Mouse (Mus musculus) lung, postnatal 0 days (tissue): Measurements from ENCODE around the gene Vhl. TPM values are rescaled to one million over a fixed set of nuclear protein-coding genes. Genes with fewer than 3 reads are reported as not detected.
"Not testable (repeated sequence)": the region's sequence is repeated elsewhere in the genome, so short reads cannot be mapped to it uniquely, and the experiment has no call there.

ENCODE experiments used
- ATAC-seq: fragments of 200-750 bp; cut with Nextera tagmentation; 2 replicates; pipeline ENCODE4 v1.8.0; 2017; ENCODE audit warnings: moderate library complexity
- DNase-seq: peaks from one replicate; pipeline ENCODE4 v3.0.0-alpha.2; 2016; ENCODE audit warnings: low spot score
- H3K27ac ChIP-seq: fragments of 300-500 bp; sonication (generic); 2 replicates; pipeline ENCODE4 v1.5.1; 2014; ENCODE audit warnings: antibody characterized with exemption, mild to moderate bottlenecking, low read length, mixed read lengths
- H3K27me3 ChIP-seq: fragments of 300-500 bp; sonication (generic); replicated peaks from 2 replicates; pipeline ENCODE4 v1.6.1; 2014; ENCODE audit warnings: low read length, mixed read lengths; ENCODE audit not compliant: insufficient read depth
- H3K36me3 ChIP-seq: fragments of 300-500 bp; sonication (generic); 2 replicates; pipeline ENCODE4 v1.6.1; 2014; ENCODE audit warnings: low read length, mixed read lengths; ENCODE audit not compliant: insufficient read depth
- H3K4me1 ChIP-seq: fragments of 300-500 bp; sonication (generic); 2 replicates; pipeline ENCODE4 v1.6.1; 2014; ENCODE audit warnings: antibody characterized with exemption, low read depth, low read length, mixed read lengths; ENCODE audit not compliant: insufficient read depth
- H3K4me2 ChIP-seq: fragments of 300-500 bp; sonication (generic); replicated peaks from 2 replicates; pipeline ENCODE4 v1.6.1; 2014; ENCODE audit warnings: low read depth, mild to moderate bottlenecking, low read length, moderate library complexity, mixed read lengths
- H3K4me3 ChIP-seq: fragments of 300-500 bp; sonication (generic); 2 replicates; pipeline ENCODE4 v1.5.1; 2014; ENCODE audit warnings: low read depth, low read length
- H3K9ac ChIP-seq: fragments of 300-500 bp; sonication (generic); replicated peaks from 2 replicates; pipeline ENCODE4 v1.6.1; 2014; ENCODE audit warnings: low read depth, mild to moderate bottlenecking
- H3K9me3 ChIP-seq: fragments of 300-500 bp; sonication (generic); 2 replicates; pipeline ENCODE4 v1.6.1; 2016; ENCODE audit warnings: low read length, mixed read lengths
- CTCF ChIP-seq: IDR thresholded peaks from 2 replicates; pipeline ENCODE4 v1.5.1; 2016; ENCODE audit warnings: antibody characterized with exemption, mild to moderate bottlenecking
- EP300 ChIP-seq: IDR thresholded peaks from 2 replicates; pipeline ENCODE4 v1.6.1; 2016; ENCODE audit warnings: antibody characterized with exemption, mild to moderate bottlenecking, control low read depth
- WGBS: fragments of 180-500 bp; shearing (Covaris S2); extraction: QIAGEN DNeasy Blood & Tissue Kit; methylation state at CpG from one replicate; pipeline ENCODE4 v1.1.7; 2014; 5-methylcytosine and 5-hydroxymethylcytosine counted together
- polyA plus RNA-seq: library from polyadenylated mRNA; unstranded; fragments of >200 nt; fragmentation: Nextera tagmentation; extraction: Ambion mirVana; gene quantifications from 2 replicates; pipeline ENCODE4 v1.2.1, GENCODE M21; 2015

The Vhl gene
- polyA plus RNA-seq, 1 experiment from 2014 or later: 28.2 TPM

DNA sequence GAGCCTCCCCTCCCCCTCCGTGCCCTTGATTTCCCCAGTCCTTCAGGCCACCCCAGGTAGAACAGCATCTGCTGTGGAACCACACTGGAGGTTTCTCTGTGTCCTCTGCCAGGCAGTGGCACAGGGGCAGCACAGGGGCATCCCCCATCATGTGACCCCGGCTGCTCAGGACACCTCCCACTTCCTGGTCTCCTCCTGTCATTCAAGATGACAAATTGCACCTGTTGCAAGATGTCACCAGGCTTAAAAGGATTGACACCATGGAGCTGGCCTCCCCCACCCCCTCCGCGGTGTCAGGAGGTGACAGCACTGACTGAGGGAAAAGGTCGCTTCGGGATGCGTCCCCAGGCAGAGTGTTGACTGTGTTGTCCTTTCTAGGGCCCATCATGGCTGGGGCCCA lies 46.1 kb downstream of the Vhl start:
- H3K4me1 ChIP-seq: no peaks in the 10 kb centered on the region; the same call in 1 of the 2 replicates
- DNase-seq (no peak), ATAC-seq (0 out of 2 replicates have a peak, but pooled peaks have one; percentile 5)
- no peak for TF ChIP-seq EP300
- TF ChIP-seq CTCF: no peak
- H3K9me3 ChIP-seq: no peaks in the 10 kb centered on the region
- no peak overlapping the region for H3K4me2 ChIP-seq
- H3K27ac ChIP-seq: no peak overlapping the region
- H3K4me3 ChIP-seq: no peak overlapping the region
- WGBS: 53% methylated on average over 7 of the region's 7 CpGs
- H3K9ac ChIP-seq: no peak overlapping the region
- no peaks in the 10 kb centered on the region for H3K27me3 ChIP-seq
- H3K36me3 ChIP-seq: peaks cover 7% of the 10 kb centered on the region; the same call in 1 of the 2 replicates

DNA sequence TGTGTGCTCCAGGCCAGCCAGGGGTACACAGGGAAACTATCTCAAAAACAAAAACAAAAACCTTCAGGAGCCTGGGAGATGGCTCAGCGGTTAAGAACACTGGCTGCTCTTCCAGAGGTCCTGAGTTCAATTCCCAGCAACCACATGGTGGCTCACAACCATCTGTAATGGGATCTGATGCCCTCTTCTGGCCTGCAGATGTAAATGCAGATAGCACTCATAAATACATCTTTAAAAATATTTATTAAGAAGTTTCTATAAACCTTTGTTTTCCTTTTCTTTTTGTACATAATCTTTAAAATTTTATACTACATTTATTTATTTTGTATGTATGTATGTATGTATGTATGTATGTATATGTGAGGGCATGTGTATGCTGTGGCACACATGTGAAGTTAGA lies 48.3 kb downstream of the Vhl start:
- not testable (repeated sequence) for H3K36me3 ChIP-seq, DNase-seq, H3K4me3 ChIP-seq, H3K4me1 ChIP-seq, H3K27ac ChIP-seq, H3K9me3 ChIP-seq, H3K27me3 ChIP-seq, ATAC-seq, H3K9ac ChIP-seq, H3K4me2 ChIP-seq
- WGBS: 84% methylated on average over 1 of the region's 1 CpGs
- TF ChIP-seq CTCF: peak; percentile 32

DNA sequence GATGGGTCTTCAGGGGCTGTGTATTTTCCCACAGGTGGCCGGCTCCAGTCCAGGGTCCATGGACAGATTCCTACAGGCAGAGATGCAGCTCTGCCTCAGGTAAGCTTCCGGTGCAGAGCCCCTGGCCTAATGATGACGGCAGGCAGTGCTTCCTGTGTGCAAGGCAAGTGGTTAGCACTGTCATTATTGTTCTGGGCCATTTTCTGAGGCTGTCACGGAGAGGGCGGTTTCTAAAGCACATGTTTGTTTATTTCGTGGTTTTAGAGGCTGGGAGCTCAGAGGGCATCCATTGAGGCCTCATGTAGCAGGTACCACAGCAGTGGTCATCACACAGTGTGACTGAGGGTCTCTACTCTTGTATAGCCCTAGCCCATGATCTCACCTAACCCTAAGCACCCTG lies 49.2 kb downstream of the Vhl start:
- H3K9me3 ChIP-seq: no peaks in the 10 kb centered on the region
- ATAC-seq (no peak), DNase-seq (no peak)
- H3K4me2 ChIP-seq: no peak overlapping the region
- H3K4me1 ChIP-seq: no peaks in the 10 kb centered on the region; the same call in 1 of the 2 replicates
- no peak overlapping the region for H3K9ac ChIP-seq
- H3K4me3 ChIP-seq: no peak overlapping the region
- 69% methylated on average over 6 of the region's 6 CpGs for WGBS
- H3K27me3 ChIP-seq: no peaks in the 10 kb centered on the region
- H3K27ac ChIP-seq: no peak overlapping the region
- H3K36me3 ChIP-seq: peaks cover 7% of the 10 kb centered on the region; the same call in 1 of the 2 replicates
- TF ChIP-seq EP300 (no peak), CTCF (no peak)

DNA sequence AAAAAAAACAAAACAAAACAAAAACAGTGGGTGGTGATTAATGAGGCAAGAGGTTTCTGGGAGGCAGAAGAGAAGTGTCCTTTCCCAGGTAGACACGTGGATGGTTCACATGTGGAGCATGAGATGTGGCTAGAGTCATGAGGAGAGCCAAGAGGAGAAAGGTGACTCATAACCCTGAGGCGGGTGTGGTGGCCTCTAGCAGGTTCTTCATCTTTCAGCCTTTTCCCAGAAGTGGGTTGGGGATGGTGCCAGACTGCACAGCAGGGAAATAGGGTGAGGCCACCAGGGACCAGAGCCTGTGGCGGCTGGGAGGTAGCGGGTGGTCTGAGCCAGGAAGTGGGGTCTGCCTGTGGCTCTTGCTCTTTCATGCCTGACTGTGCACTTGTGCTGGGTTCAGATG lies 51.5 kb downstream of the Vhl start:
- TF ChIP-seq EP300 (peak; percentile 48), CTCF (no peak)
- WGBS: 45% methylated on average over 4 of the region's 4 CpGs
- Histone ChIP-seq H3K27me3 (no peaks in the 10 kb centered on the region), H3K9ac (no peak overlapping the region), H3K36me3 (peaks cover 7% of the 10 kb centered on the region; the same call in 1 of the 2 replicates), H3K4me2 (no peak overlapping the region), H3K9me3 (no peaks in the 10 kb centered on the region), H3K4me1 (no peaks in the 10 kb centered on the region), H3K27ac (no peak overlapping the region), H3K4me3 (no peak overlapping the region)
- ATAC-seq (peak; percentile 70), DNase-seq (peak; percentile 67)

DNA sequence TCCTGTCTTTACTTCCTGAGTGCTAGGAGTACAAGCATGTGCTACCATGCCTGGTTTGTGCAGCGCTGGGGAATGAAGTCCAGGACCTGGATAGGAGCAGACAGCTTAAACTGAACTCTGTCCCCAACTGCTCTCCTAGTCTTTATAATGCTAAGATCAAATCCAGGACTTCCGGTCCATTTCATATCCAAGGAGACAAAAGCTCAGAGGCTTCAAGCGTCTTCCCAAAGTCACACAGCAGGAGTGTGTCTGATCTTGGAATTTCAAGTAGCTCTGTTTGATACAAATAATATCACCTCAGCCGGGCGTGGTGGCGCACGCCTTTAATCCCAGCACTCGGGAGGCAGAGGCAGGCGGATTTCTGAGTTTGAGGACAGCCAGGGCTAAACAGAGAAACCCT lies 52.2 kb downstream of the Vhl start:
- Histone ChIP-seq H3K4me3 (no peak overlapping the region), H3K9me3 (no peaks in the 10 kb centered on the region), H3K36me3 (peaks cover 7% of the 10 kb centered on the region; the same call in 1 of the 2 replicates), H3K27me3 (no peaks in the 10 kb centered on the region), H3K4me2 (no peak overlapping the region), H3K9ac (no peak overlapping the region), H3K27ac (no peak overlapping the region), H3K4me1 (no peaks in the 10 kb centered on the region)
- ATAC-seq (no peak), DNase-seq (no peak)
- no peak for TF ChIP-seq CTCF
- TF ChIP-seq EP300: no peak
- WGBS: 93% methylated on average over 9 of the region's 9 CpGs

DNA sequence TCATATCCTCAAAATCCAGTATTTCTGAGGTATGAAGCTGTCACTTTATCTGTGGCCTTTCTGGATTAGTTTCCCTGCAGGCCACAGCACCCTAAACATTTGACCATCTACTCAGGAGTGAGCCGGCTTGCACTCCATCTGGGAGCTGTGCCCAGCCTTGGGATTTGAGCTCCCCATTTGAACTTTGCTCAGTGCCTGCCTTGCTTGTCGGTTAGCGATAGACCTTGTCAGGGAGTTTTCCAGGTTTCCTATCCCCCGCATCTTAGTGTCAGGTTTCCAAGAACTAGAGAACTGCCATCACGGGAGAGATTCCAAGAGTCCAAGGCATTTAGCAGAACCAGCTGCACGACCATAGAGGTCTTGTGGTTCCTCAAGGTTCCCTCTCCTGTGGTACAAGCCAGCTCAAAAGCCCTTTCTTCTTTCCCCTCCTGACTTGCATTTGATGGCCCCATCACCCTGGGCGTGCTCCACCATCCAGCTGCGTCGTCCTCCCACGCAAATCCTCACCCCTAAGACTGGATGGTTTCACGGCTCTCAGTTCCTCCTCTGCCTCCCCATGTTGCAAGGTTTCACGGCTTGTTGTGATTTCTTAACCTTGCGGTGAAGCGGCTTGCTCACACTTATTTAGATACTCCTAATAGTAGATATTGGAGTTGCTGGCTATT lies 53.4 kb downstream of the Vhl start:
- Histone ChIP-seq H3K36me3 (peaks cover 7% of the 10 kb centered on the region; the same call in 1 of the 2 replicates), H3K27me3 (no peaks in the 10 kb centered on the region), H3K4me3 (no peak overlapping the region), H3K4me1 (no peaks in the 10 kb centered on the region), H3K9ac (no peak overlapping the region), H3K9me3 (no peaks in the 10 kb centered on the region), H3K27ac (no peak overlapping the region), H3K4me2 (no peak overlapping the region)
- WGBS: 67% methylated on average over 14 of the region's 14 CpGs
- 0 out of 2 replicates have a peak, but pooled peaks have one; percentile 22 for ATAC-seq
- no peak for TF ChIP-seq EP300
- no peak for TF ChIP-seq CTCF
- DNase-seq: peak; percentile 55
